Mouse (Mus musculus) heart, adult 10 weeks (tissue): ENCODE results near the gene Rtf1. TPM values are rescaled to one million over a fixed set of nuclear protein-coding genes. Genes with fewer than 3 reads are reported as not detected.

Experiments used
- polyA plus RNA-seq: library from polyadenylated mRNA; stranded (reverse); fragments of 350-450 nt; fragmentation: Illumina TruSeq; extraction: RNeasy Lipid Tissue Mini Kit (QIAGEN cat#74804); gene quantifications from one replicate; pipeline ENCODE4 v1.2.3, GENCODE M21; 2014; ENCODE audit warnings: low read depth, low replicate concordance

Gene Rtf1
- 19.4 TPM for polyA plus RNA-seq

GRCm38 (mm10) chr2:119674525-119675214 is at the start of gene Rtf1:
Rtf1 (plus strand) TSS chr2:119675068.

GRCm38 (mm10) chr2:119662220-119663182 is 12.4 kb upstream of the Rtf1 start, which contains the start of gene Ndufaf1:
Ndufaf1 (minus strand) TSS chr2:119662827.

GRCm38 (mm10) chr2:119741581-119742411 is 66.9 kb downstream of the Rtf1 start, which contains the start of gene Itpka:
Itpka (plus strand) TSS chr2:119742337.

GRCm38 (mm10) chr2:119760251-119760650 is 85.4 kb downstream of the Rtf1 start, which contains the start of gene Ltk:
Ltk (minus strand) TSS chr2:119760431.

Other genes with a start within 250 kb of the Rtf1 start
- 9.8 TPM for gene Ino80, start 197.4 kb upstream of the Rtf1 start, polyA plus RNA-seq
- gene Exd1, start 127.4 kb upstream of the Rtf1 start, polyA plus RNA-seq, result 0.34 TPM
- 85.9 TPM for gene Chp1, start 127.4 kb upstream of the Rtf1 start, polyA plus RNA-seq
- gene Nusap1, start 56.8 kb upstream of the Rtf1 start, polyA plus RNA-seq, result 0.50 TPM
- gene Oip5, start 56.6 kb upstream of the Rtf1 start, polyA plus RNA-seq, result 0.45 TPM
- 79.5 TPM for gene Ndufaf1, start 12.2 kb upstream of the Rtf1 start, polyA plus RNA-seq
- gene Itpka, start 67.3 kb downstream of the Rtf1 start, polyA plus RNA-seq, result 0.31 TPM
- gene Ltk, start 85.4 kb downstream of the Rtf1 start, polyA plus RNA-seq, result not detected
- gene Rpap1, start 112.5 kb downstream of the Rtf1 start, polyA plus RNA-seq, result 10.8 TPM
- 1.9 TPM for gene Tyro3, start 122.7 kb downstream of the Rtf1 start, polyA plus RNA-seq
- gene Mga, start 222.2 kb downstream of the Rtf1 start, polyA plus RNA-seq, result 14.5 TPM